Mouse (Mus musculus): ENCODE data around the gene Arid1b. TPM values are rescaled to one million over a fixed set of nuclear protein-coding genes. Genes with fewer than 3 reads are reported as not detected.

Arid1b gene
- polyA plus RNA-seq, 1 experiment from 2014 or later = 12.9 TPM

DNA sequence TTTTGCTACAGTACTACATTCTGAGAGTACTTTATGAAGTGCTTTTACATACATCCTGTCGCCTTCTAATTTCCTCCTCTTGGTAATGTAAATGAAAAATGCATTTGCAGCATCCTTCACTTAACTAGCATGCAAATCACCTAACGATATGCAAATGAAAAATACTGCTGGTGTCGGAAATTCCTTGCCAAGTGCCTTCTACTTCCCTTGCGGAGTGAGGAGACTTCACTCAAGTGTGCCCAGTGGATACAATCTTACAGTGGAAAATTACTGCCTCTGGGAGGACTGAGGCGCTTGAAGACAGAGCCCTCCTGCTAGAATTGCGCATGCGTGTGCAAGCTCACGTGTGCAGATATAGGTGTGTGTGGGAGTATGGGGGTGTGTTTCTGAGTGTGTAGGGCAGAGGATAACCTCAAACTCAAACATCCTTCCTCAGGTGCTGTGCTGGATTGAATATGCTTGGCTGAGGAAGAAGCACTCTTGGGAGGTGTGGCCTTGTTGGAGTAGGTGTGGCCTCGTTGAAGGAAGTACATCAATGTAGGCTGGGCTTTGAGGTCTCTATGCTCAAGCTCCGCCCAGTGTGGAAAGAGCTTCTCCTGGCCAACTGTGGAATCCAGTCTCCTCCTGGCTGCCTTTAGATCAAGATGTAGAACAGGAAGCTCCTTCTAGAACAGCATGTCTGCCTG lies 29.8 kb upstream of the Arid1b start:
- H3K27me3 ChIP-seq (ENCODE audit: control insufficient read depth, insufficient read depth, low read length) = no peaks in the 10 kb centered on the region
- no peak for DNase-seq (ENCODE audit: low spot score)
- H3K9me3 ChIP-seq (replicated peaks; ENCODE audit: control insufficient read depth, low read length) = no peaks in the 10 kb centered on the region
- no peak overlapping the region for H3K27ac ChIP-seq (replicated peaks; ENCODE audit: low read depth, low read length)
- no peaks in the 10 kb centered on the region for H3K36me3 ChIP-seq (replicated peaks; ENCODE audit: control insufficient read depth, insufficient read depth, low read depth, low read length)
- 88% methylated on average over 10 of the region's 10 CpGs for WGBS
- no peak overlapping the region for H3K9ac ChIP-seq (replicated peaks; ENCODE audit: low read length)
- no peaks in the 10 kb centered on the region for H3K4me1 ChIP-seq (ENCODE audit: control insufficient read depth, insufficient read depth, low read length)
- no peak overlapping the region for H3K4me2 ChIP-seq (ENCODE audit: low read depth, low read length)
- ATAC-seq (replicated peaks; ENCODE audit: insufficient number of reproducible peaks, low FRiP score, low TSS enrichment, low read depth) = no peak
- H3K4me3 ChIP-seq (ENCODE audit: low read depth, low read length) = no peak overlapping the region

DNA sequence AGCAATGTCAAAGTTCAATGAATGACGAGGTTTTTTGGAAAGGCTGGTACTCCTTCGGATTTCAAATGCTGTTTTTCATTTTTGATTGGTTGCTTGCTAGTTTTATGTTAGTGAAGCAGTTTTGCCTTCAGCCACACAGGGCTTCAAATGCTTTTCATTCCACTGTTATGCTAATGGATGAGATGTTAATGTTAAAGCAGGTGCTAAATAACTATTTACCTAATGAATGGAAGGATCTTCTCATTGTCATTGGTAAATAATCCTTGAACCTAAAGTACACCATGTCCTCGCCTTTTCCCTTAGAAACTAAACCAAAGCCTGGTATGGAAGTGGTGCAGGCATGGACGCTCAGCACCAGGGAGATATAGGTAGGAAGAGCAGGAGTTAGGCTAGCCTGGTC lies 26.9 kb upstream of the Arid1b start:
- 59% methylated on average over 4 of the region's 4 CpGs for WGBS
- Histone ChIP-seq H3K27ac (replicated peaks; ENCODE audit: low read depth, low read length) (no peak overlapping the region), H3K4me3 (ENCODE audit: low read depth, low read length) (no peak overlapping the region), H3K9me3 (replicated peaks; ENCODE audit: control insufficient read depth, low read length) (no peaks in the 10 kb centered on the region), H3K4me1 (ENCODE audit: control insufficient read depth, insufficient read depth, low read length) (no peaks in the 10 kb centered on the region), H3K36me3 (replicated peaks; ENCODE audit: control insufficient read depth, insufficient read depth, low read depth, low read length) (no peaks in the 10 kb centered on the region), H3K4me2 (ENCODE audit: low read depth, low read length) (no peak overlapping the region), H3K27me3 (ENCODE audit: control insufficient read depth, insufficient read depth, low read length) (no peaks in the 10 kb centered on the region), H3K9ac (replicated peaks; ENCODE audit: low read length) (no peak overlapping the region)
- no peak for ATAC-seq (replicated peaks; ENCODE audit: insufficient number of reproducible peaks, low FRiP score, low TSS enrichment, low read depth)
- DNase-seq (ENCODE audit: low spot score) = no peak

DNA sequence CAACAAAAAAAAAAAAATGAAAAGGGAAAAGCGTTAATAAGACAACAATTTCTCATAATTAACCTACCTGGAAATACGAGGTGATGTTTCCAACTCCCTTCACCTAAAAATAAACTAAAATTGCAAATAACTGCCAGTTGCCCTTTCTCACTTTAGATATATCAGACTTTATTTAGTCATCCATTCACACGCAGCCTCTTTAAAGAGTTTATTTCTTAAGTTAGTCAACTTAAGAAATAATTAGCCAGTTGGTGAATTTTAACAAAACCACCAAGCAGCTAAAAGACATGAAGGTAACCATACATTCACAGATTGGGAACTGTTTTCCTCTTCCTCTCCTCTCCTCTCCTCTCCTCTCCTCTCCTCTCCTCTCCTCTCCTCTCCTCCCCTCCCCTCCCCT lies 26.1 kb upstream of the Arid1b start:
- Histone ChIP-seq H3K27ac (replicated peaks; ENCODE audit: low read depth, low read length) (no peak overlapping the region), H3K36me3 (replicated peaks; ENCODE audit: control insufficient read depth, insufficient read depth, low read depth, low read length) (no peaks in the 10 kb centered on the region), H3K4me2 (ENCODE audit: low read depth, low read length) (no peak overlapping the region), H3K9ac (replicated peaks; ENCODE audit: low read length) (no peak overlapping the region), H3K9me3 (replicated peaks; ENCODE audit: control insufficient read depth, low read length) (no peaks in the 10 kb centered on the region), H3K4me1 (ENCODE audit: control insufficient read depth, insufficient read depth, low read length) (no peaks in the 10 kb centered on the region), H3K4me3 (ENCODE audit: low read depth, low read length) (no peak overlapping the region), H3K27me3 (ENCODE audit: control insufficient read depth, insufficient read depth, low read length) (no peaks in the 10 kb centered on the region)
- ATAC-seq (replicated peaks; ENCODE audit: insufficient number of reproducible peaks, low FRiP score, low TSS enrichment, low read depth) (no peak), DNase-seq (ENCODE audit: low spot score) (no peak)
- 93% methylated on average over 3 of the region's 3 CpGs for WGBS

DNA sequence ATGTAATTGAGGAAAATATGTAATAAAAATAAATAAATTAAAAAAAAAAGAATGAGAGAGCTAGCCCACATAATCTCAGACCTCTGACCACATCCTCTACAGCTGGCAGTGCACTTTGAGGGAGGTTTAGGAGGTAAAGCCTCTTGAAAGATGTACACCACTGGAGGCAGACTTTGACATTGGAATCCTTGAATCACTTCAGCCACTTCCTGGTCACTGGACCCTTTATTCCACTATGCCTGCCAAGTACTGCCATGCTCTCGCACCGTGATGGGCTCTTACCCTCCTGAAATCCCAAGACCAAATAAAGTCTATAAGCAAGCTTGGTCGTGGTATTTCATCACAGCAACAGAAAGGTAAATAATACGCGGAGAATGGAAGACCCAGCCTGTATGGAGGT lies 25.3 kb upstream of the Arid1b start:
- Histone ChIP-seq H3K4me2 (ENCODE audit: low read depth, low read length) (no peak overlapping the region), H3K4me3 (ENCODE audit: low read depth, low read length) (no peak overlapping the region), H3K4me1 (ENCODE audit: control insufficient read depth, insufficient read depth, low read length) (no peaks in the 10 kb centered on the region), H3K9ac (replicated peaks; ENCODE audit: low read length) (no peak overlapping the region), H3K27ac (replicated peaks; ENCODE audit: low read depth, low read length) (no peak overlapping the region), H3K9me3 (replicated peaks; ENCODE audit: control insufficient read depth, low read length) (no peaks in the 10 kb centered on the region), H3K36me3 (replicated peaks; ENCODE audit: control insufficient read depth, insufficient read depth, low read depth, low read length) (no peaks in the 10 kb centered on the region), H3K27me3 (ENCODE audit: control insufficient read depth, insufficient read depth, low read length) (no peaks in the 10 kb centered on the region)
- DNase-seq (ENCODE audit: low spot score) (no peak), ATAC-seq (replicated peaks; ENCODE audit: insufficient number of reproducible peaks, low FRiP score, low TSS enrichment, low read depth) (no peak)
- WGBS = 91% methylated on average over 5 of the region's 5 CpGs

DNA sequence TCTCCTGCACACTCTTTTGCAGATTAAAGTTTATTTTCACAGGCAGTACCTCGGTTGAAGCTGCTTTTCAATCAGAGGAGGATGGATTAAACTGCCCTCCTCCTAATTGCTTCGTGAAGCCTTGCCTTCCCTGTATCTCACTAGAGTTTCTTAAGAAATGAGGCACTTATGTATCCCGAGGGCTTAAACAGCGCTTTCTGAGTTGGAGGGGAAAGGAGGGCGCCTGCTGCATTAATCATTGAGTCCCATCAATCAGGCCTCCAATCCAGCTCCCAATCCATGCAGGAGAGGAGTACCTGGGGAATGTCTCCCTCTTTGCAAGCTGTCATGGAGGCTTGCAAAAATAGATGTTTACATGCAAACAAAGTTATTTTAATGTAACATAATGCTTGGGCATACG lies 21.9 kb upstream of the Arid1b start:
- Histone ChIP-seq H3K9me3 (replicated peaks; ENCODE audit: control insufficient read depth, low read length) (no peaks in the 10 kb centered on the region), H3K36me3 (replicated peaks; ENCODE audit: control insufficient read depth, insufficient read depth, low read depth, low read length) (no peaks in the 10 kb centered on the region), H3K27me3 (ENCODE audit: control insufficient read depth, insufficient read depth, low read length) (no peaks in the 10 kb centered on the region), H3K4me3 (ENCODE audit: low read depth, low read length) (no peak overlapping the region), H3K4me2 (ENCODE audit: low read depth, low read length) (no peak overlapping the region), H3K4me1 (ENCODE audit: control insufficient read depth, insufficient read depth, low read length) (no peaks in the 10 kb centered on the region), H3K27ac (replicated peaks; ENCODE audit: low read depth, low read length) (no peak overlapping the region), H3K9ac (replicated peaks; ENCODE audit: low read length) (no peak overlapping the region)
- no peak for ATAC-seq (replicated peaks; ENCODE audit: insufficient number of reproducible peaks, low FRiP score, low TSS enrichment, low read depth)
- DNase-seq (ENCODE audit: low spot score) = no peak
- 65% methylated on average over 6 of the region's 6 CpGs for WGBS

DNA sequence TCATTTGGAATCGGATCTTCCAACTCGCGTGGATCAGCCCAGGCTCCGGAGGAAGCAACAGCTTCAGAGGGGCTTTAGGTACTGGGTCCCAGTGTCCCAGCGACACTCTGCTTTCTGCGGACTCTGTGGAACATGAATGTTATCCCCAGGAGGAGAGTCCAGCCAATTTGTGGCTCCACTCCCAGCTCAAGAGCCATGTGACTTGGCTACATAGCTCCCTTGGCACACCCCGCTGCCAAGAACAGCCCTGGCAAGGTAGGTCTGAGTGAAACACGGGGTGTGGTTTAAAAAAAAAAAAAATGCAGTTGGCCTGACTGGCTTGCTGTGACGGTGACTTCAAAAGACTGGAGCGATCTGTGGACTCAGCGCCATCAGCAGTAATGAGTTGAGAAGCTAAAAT lies 19.4 kb upstream of the Arid1b start:
- Histone ChIP-seq H3K4me3 (ENCODE audit: low read depth, low read length) (no peak overlapping the region), H3K27me3 (ENCODE audit: control insufficient read depth, insufficient read depth, low read length) (no peaks in the 10 kb centered on the region), H3K9me3 (replicated peaks; ENCODE audit: control insufficient read depth, low read length) (no peaks in the 10 kb centered on the region), H3K27ac (replicated peaks; ENCODE audit: low read depth, low read length) (no peak overlapping the region), H3K36me3 (replicated peaks; ENCODE audit: control insufficient read depth, insufficient read depth, low read depth, low read length) (no peaks in the 10 kb centered on the region), H3K4me1 (ENCODE audit: control insufficient read depth, insufficient read depth, low read length) (no peaks in the 10 kb centered on the region), H3K4me2 (ENCODE audit: low read depth, low read length) (no peak overlapping the region), H3K9ac (replicated peaks; ENCODE audit: low read length) (no peak overlapping the region)
- 82% methylated on average over 11 of the region's 11 CpGs for WGBS
- DNase-seq (ENCODE audit: low spot score) (no peak), ATAC-seq (replicated peaks; ENCODE audit: insufficient number of reproducible peaks, low FRiP score, low TSS enrichment, low read depth) (no peak)

DNA sequence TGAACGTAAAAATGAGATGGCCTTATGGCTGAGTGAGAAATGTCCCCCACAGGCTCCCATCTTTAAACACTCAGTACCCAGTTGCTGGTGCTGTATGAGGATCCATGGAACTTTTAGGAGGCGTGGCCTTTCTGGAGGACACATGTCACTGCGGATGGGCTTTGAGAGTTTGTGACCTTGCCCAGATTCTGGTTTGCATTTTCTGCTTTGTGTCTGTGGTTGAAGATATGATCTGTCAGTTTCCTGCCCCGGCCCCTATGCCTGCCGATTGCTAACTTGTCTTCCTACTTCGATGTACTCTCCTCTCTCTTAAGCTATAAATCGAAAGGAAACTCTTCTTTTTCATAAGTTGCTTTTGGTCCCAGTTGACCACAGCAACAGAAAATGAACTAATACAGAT lies 14.0 kb upstream of the Arid1b start:
- no peaks in the 10 kb centered on the region for H3K36me3 ChIP-seq (replicated peaks; ENCODE audit: control insufficient read depth, insufficient read depth, low read depth, low read length)
- no peak overlapping the region for H3K4me2 ChIP-seq (ENCODE audit: low read depth, low read length)
- no peaks in the 10 kb centered on the region for H3K27me3 ChIP-seq (ENCODE audit: control insufficient read depth, insufficient read depth, low read length)
- no peaks in the 10 kb centered on the region for H3K4me1 ChIP-seq (ENCODE audit: control insufficient read depth, insufficient read depth, low read length)
- no peak for DNase-seq (ENCODE audit: low spot score)
- H3K27ac ChIP-seq (replicated peaks; ENCODE audit: low read depth, low read length) = no peak overlapping the region
- no peak for ATAC-seq (replicated peaks; ENCODE audit: insufficient number of reproducible peaks, low FRiP score, low TSS enrichment, low read depth)
- no peak overlapping the region for H3K4me3 ChIP-seq (ENCODE audit: low read depth, low read length)
- WGBS = 86% methylated on average over 7 of the region's 7 CpGs
- H3K9me3 ChIP-seq (replicated peaks; ENCODE audit: control insufficient read depth, low read length) = no peaks in the 10 kb centered on the region
- no peak overlapping the region for H3K9ac ChIP-seq (replicated peaks; ENCODE audit: low read length)

DNA sequence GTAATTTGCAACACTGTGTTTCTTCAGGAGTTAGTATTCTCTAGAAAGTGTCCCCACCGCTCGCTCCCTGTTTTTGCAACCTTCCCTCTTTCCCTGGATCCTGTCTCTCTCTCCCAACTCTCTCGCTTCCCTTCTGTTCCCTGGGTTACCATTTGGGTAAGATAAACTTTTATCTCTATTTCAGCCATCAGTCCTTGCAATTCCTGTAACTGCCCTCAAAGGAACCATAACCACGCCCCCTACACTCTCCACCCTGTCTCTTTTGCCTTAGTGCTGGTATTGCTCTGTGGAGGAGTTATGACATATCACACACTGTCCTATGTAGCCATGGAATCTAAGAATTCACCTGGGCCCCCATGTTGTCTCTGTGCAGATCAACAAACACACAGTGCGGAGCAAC lies 11.3 kb upstream of the Arid1b start:
- WGBS = 84% methylated on average over 5 of the region's 5 CpGs
- Histone ChIP-seq H3K36me3 (replicated peaks; ENCODE audit: control insufficient read depth, insufficient read depth, low read depth, low read length) (no peaks in the 10 kb centered on the region), H3K27ac (replicated peaks; ENCODE audit: low read depth, low read length) (no peak overlapping the region), H3K4me3 (ENCODE audit: low read depth, low read length) (no peak overlapping the region), H3K27me3 (ENCODE audit: control insufficient read depth, insufficient read depth, low read length) (no peaks in the 10 kb centered on the region), H3K9me3 (replicated peaks; ENCODE audit: control insufficient read depth, low read length) (no peaks in the 10 kb centered on the region), H3K9ac (replicated peaks; ENCODE audit: low read length) (no peak overlapping the region), H3K4me2 (ENCODE audit: low read depth, low read length) (no peak overlapping the region), H3K4me1 (ENCODE audit: control insufficient read depth, insufficient read depth, low read length) (no peaks in the 10 kb centered on the region)
- DNase-seq (ENCODE audit: low spot score) = no peak
- no peak for ATAC-seq (replicated peaks; ENCODE audit: insufficient number of reproducible peaks, low FRiP score, low TSS enrichment, low read depth)
